Mouse (Mus musculus): ENCODE results near the gene Tia1. TPM values are rescaled to one million over a fixed set of nuclear protein-coding genes. Genes with fewer than 3 reads are reported as not detected.
A peak's percentile ranks its signal among the peaks of the same experiment; 100 is the strongest.

The Tia1 gene
- polyA plus RNA-seq, 1 experiment: 323 TPM

DNA sequence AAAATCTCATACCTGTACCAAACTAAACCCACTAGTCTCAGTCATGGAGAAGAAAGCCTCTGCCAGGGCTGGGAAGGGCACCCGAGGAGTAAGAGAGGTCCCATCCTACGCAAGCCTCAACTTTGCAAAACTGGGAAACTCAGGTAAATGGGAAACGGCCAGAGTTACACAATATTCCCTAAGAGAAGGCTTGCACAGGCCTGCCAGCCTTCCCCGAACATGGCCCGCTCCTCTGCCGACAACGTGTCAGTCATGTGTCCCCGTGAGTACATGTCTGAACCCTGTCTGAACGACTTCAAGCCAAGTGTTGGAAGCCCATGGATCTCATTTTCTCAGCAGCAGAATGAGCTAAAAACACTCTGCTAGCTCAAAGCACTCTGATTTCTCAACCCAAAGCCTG lies 9.0 kb upstream of the Tia1 start:
- TF ChIP-seq CTCF (IDR thresholded peaks at IDR 0.05; ENCODE audit: insufficient read depth, low read depth, low read length): no peak
- TF ChIP-seq POLR2A (IDR thresholded peaks at IDR 0.05; ENCODE audit: insufficient read depth, low read depth, low read length): no peak
- H3K4me1 ChIP-seq (ENCODE audit: control insufficient read depth, insufficient read depth, low read length): peaks cover 10% of the 10 kb centered on the region
- H3K4me3 ChIP-seq (ENCODE audit: insufficient read depth, low read depth, low read length): no peak overlapping the region
- 72% methylated on average over 9 of the region's 9 CpGs for WGBS
- no peak overlapping the region for H3K27ac ChIP-seq (ENCODE audit: insufficient read depth, low read depth, low read length)

DNA sequence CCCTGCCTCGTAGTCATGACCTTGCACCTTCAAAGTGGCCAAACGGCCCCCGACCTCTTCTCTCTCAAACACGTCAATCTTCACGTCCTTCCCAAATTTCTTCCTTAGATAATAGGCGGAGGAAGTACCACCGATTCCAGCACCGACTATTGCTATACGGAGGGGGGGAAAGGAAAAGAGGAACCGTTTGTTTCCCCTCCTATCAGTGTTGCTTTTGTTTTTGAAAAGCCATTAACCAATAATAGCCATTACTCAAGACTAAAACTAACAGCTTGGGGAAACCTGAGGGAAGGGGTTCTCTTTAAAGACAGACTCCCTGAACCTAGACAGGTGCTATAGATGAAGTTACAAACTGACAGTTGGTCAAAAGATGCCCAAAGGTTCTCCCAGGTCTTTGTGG lies 8.1 kb upstream of the Tia1 start:
- TF ChIP-seq CTCF (IDR thresholded peaks at IDR 0.05; ENCODE audit: insufficient read depth, low read depth, low read length) (no peak), POLR2A (IDR thresholded peaks at IDR 0.05; ENCODE audit: insufficient read depth, low read depth, low read length) (no peak)
- 4% methylated on average over 10 of the region's 10 CpGs for WGBS
- Histone ChIP-seq H3K4me3 (ENCODE audit: insufficient read depth, low read depth, low read length) (peak overlapping the region; percentile 92), H3K27ac (ENCODE audit: insufficient read depth, low read depth, low read length) (peak overlapping the region; percentile 31; the same call in 1 of the 2 replicates), H3K4me1 (ENCODE audit: control insufficient read depth, insufficient read depth, low read length) (peaks cover 10% of the 10 kb centered on the region)

DNA sequence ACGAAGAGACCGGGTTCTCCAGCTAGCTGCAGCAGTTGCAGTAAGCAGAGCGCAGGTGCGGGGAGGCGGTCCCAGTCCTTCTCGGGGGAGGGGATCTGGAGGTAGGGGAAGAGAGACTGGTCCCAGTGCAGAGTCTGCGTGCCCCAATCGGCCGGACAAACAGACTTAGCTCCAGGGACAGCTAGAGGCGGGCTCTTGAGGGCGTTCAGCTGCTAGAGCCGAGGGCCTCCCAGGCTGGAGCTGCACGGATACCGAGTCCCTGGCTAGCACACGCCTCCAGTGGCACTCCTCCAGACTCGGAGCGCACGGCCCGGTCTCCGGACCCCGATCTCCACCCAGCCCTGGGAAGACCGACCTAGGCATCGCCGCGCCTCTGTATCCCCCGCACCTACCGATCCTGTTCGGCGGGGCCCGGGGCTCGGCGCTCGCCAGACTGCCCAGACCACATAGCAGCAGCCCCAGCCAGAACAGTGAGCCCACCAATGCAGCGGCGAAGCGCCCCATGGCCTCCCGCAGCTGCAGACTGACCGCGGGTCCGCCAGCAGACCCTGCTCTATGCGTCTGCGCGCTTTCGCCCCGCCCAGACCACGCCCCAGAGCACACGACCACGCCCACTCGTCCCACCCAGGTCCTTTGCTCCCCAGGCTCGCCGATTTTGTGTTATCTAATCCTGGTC lies 7.3 kb upstream of the Tia1 start, which contains the start of gene Pcyox1:
TSS of gene Pcyox1 (minus strand) at position 574 of the 676 bp plus-strand sequence.
- peaks cover 10% of the 10 kb centered on the region for H3K4me1 ChIP-seq (ENCODE audit: control insufficient read depth, insufficient read depth, low read length)
- TF ChIP-seq POLR2A (IDR thresholded peaks at IDR 0.05; ENCODE audit: insufficient read depth, low read depth, low read length) (peak; percentile 91), CTCF (IDR thresholded peaks at IDR 0.05; ENCODE audit: insufficient read depth, low read depth, low read length) (no peak)
- under 1% methylated on average over 51 of the region's 51 CpGs for WGBS
- H3K4me3 ChIP-seq (ENCODE audit: insufficient read depth, low read depth, low read length): peak within 1 kb of the TSS; percentile 92
- H3K27ac ChIP-seq (ENCODE audit: insufficient read depth, low read depth, low read length): peak within 1 kb of the TSS; percentile 49; the same call in 1 of the 2 replicates

DNA sequence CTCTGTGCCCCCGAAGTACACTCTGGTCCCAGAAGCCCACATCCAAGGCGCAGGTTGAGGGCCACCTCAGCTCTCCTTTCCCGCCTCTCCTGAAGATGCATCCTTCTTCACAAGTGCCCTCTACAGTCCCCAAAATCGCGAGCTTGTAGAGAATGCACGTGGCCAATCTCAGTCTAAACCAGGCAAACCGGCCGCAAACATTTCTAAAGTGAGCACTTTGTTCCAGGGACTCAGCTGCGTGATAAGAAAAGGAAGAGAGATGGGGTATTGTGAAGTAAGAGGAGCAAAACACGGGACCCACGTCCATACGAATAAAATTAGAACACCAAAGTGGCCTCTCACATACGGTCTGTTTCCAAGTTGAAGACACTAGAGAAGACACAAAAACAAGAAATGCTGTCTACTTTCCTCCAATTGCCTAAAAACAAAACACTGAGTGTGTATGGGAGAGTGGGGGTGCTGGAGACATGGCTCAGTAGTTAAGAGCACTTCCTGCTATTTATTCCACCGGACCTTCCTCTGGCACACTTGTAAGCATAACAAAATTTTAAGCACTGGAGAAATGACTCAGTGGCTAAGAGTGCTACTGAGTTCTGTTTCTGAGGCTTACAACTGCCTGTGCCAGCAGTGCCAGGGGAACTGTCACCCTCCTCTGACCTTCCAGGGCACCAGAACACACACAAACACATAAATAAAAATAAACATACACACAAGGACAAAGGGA lies 6.6 kb upstream of the Tia1 start:
- peaks cover 10% of the 10 kb centered on the region for H3K4me1 ChIP-seq (ENCODE audit: control insufficient read depth, insufficient read depth, low read length)
- TF ChIP-seq CTCF (IDR thresholded peaks at IDR 0.05; ENCODE audit: insufficient read depth, low read depth, low read length) (no peak), POLR2A (IDR thresholded peaks at IDR 0.05; ENCODE audit: insufficient read depth, low read depth, low read length) (no peak)
- H3K27ac ChIP-seq (ENCODE audit: insufficient read depth, low read depth, low read length): peak overlapping the region; percentile 49; the same call in 1 of the 2 replicates
- H3K4me3 ChIP-seq (ENCODE audit: insufficient read depth, low read depth, low read length): peak overlapping the region; percentile 92
- WGBS: 2% methylated on average over 14 of the region's 14 CpGs

DNA sequence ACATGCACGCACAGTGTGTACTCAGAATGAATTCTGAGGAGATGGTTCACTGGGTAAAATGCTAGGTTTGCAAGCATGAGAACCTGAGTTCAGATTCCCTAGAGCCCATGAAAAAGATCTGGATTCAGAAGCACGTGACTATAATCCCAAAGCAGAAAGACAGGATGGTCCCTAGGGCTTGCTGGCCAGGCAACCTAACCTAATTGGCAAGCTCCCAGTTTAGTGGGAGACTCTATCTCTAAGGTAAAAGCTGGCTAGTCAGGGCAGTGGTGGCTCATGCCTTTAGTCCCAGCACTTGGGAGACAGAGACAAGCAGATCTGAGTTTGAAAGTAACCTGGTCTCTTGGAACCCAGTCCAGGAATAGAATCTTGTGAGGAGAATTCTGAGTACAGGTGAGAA lies 5.0 kb upstream of the Tia1 start:
- Histone ChIP-seq H3K27ac (ENCODE audit: insufficient read depth, low read depth, low read length) (no peak overlapping the region), H3K4me1 (ENCODE audit: control insufficient read depth, insufficient read depth, low read length) (peaks cover 8% of the 10 kb centered on the region), H3K4me3 (ENCODE audit: insufficient read depth, low read depth, low read length) (no peak overlapping the region)
- 73% methylated on average over 2 of the region's 2 CpGs for WGBS
- no peak for TF ChIP-seq POLR2A (IDR thresholded peaks at IDR 0.05; ENCODE audit: insufficient read depth, low read depth, low read length)
- no peak for TF ChIP-seq CTCF (IDR thresholded peaks at IDR 0.05; ENCODE audit: insufficient read depth, low read depth, low read length)

DNA sequence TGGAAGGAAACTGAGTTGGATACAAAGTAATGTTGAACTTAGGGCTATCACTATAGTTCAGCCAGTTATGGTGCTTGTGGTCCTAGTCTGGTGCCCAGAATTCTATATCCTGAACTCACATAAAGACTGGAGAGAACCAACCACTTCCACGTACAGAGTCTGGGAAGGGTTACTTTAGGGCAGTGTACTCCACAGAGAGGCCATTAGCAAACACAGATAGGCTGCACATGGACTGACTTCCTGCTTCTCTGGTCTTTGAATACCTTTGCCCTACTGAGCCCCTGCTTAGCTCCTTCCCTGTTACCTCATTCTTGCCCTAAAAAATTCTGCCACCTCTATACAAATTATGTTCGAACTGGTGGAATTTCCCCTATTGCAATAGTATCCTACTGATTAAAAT lies 4.0 kb upstream of the Tia1 start:
- 84% methylated on average over 2 of the region's 2 CpGs for WGBS
- TF ChIP-seq CTCF (IDR thresholded peaks at IDR 0.05; ENCODE audit: insufficient read depth, low read depth, low read length) (no peak), POLR2A (IDR thresholded peaks at IDR 0.05; ENCODE audit: insufficient read depth, low read depth, low read length) (no peak)
- no peak overlapping the region for H3K27ac ChIP-seq (ENCODE audit: insufficient read depth, low read depth, low read length)
- peaks cover 4% of the 10 kb centered on the region for H3K4me1 ChIP-seq (ENCODE audit: control insufficient read depth, insufficient read depth, low read length)
- H3K4me3 ChIP-seq (ENCODE audit: insufficient read depth, low read depth, low read length): no peak overlapping the region

DNA sequence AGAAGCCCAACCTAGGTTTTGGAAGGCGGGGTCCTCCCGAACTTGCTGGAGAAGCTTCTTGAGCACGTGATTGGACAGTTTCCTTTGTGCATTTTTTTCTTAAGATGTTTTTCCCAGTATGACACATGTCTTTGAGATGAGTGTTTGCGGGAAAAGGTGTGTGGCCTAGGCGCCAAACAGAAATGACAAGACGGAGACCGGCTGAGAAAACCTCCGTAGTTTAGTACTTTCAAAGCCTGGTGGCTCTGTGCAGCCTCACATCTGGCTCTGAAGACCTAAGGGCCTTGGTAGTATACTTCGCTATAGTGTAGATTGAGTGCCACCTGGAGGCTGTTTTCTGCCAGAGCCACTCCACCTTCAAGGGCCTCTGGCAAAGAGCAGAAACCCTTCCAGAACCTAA lies 3.0 kb upstream of the Tia1 start:
- WGBS: 4% methylated on average over 9 of the region's 9 CpGs
- TF ChIP-seq CTCF (IDR thresholded peaks at IDR 0.05; ENCODE audit: insufficient read depth, low read depth, low read length) (no peak), POLR2A (IDR thresholded peaks at IDR 0.05; ENCODE audit: insufficient read depth, low read depth, low read length) (no peak)
- Histone ChIP-seq H3K27ac (ENCODE audit: insufficient read depth, low read depth, low read length) (no peak overlapping the region), H3K4me1 (ENCODE audit: control insufficient read depth, insufficient read depth, low read length) (no peaks in the 10 kb centered on the region), H3K4me3 (ENCODE audit: insufficient read depth, low read depth, low read length) (no peak overlapping the region)

DNA sequence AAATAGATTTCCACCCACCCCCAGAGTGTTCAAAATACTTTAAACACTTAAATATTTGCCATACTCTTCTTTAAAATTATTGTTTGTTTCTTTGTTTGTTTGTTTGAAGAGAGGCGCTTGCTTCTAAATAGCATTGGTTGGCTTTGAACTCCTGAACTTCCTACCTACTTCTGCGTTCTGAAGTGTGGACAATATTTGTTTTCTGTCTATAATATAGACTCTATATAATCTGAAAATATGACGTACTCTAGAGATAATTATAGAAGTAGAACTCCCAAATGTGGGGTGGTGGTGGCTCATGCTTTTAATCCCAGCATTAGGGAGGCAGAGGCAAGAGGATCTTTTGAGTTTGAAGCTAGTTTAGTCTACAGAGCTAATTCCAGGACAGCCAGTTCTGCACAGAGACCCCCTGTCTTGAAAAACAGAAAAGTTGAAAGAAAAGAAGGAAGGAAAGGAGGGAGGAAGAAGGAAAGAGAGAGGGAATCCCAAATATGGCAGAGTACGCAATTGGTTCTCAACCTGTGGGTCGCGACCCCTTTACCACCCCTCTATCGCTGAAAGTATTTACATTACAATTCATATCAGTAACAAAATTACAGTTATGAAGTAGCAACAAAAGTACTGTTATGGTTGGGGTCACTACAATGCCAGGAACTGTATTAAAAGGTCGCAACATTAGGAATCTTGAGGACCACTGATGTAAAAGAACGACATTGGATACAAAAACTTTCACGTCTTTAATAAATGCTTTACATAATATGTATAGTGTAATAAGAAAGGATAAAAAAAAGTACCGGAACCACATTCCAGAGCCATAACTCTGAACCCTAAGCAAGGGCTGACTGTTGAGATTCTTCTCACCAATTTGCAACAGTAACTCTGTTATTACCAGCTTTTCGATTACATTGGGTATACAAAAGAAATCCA lies 1.1 kb upstream of the Tia1 start:
- Histone ChIP-seq H3K4me1 (ENCODE audit: control insufficient read depth, insufficient read depth, low read length) (no peaks in the 10 kb centered on the region), H3K4me3 (ENCODE audit: insufficient read depth, low read depth, low read length) (no peak overlapping the region), H3K27ac (ENCODE audit: insufficient read depth, low read depth, low read length) (no peak overlapping the region)
- TF ChIP-seq CTCF (IDR thresholded peaks at IDR 0.05; ENCODE audit: insufficient read depth, low read depth, low read length) (no peak), POLR2A (IDR thresholded peaks at IDR 0.05; ENCODE audit: insufficient read depth, low read depth, low read length) (no peak)
- WGBS: 30% methylated on average over 12 of the region's 12 CpGs

Measured in olfactory bulb, adult 2 months (tissue).